Mouse (Mus musculus): Measurements from ENCODE around the gene Stard13.

DNA sequence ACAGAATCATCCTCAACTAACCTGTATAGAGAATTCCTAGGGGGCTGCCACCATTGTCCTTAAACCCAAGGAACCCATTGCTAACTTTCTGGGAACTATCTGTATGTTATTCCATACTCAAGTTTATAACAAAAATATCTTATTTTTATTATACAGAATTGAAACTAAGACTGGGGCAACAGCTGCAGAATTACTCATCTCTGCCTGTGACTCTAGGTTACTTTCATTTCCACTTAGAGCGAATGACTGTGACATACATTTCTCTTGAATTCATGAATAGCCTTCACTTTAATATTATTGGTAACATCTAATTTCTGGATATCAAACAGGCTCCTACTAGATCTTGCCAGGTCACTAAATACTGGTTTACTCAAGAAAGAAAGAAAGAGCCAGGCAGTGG lies 22.8 kb downstream of the Stard13 start:
- no peak for TF ChIP-seq POLR2A (IDR thresholded peaks at IDR 0.05; ENCODE audit: extremely low read depth, insufficient read depth, low read length)
- TF ChIP-seq CTCF (IDR thresholded peaks at IDR 0.05; ENCODE audit: low read depth, low read length): no peak
